Mouse (Mus musculus): Measurements from ENCODE around the gene Scfd2. TPM values are rescaled to one million over a fixed set of nuclear protein-coding genes. Genes with fewer than 3 reads are reported as not detected.

Gene Scfd2
- polyA plus RNA-seq, 1 experiment from 2014 or later = 21.7 TPM

Other genes with a start within 250 kb of the Scfd2 start
- 85.1 and 88.1 TPM in 2 replicates for gene Fip1l1, start 3.7 kb upstream of the Scfd2 start, polyA plus RNA-seq (2015; fragmentation: Nextera tagmentation; extraction: Ambion mirVana)
- 4.0 and 4.1 TPM in 2 replicates for gene Lnx1, start 171.2 kb upstream of the Scfd2 start, polyA plus RNA-seq (2015; fragmentation: Nextera tagmentation; extraction: Ambion mirVana)